Mouse (Mus musculus) lung, postnatal 0 days (tissue): ENCODE measurements around the gene Abhd17b.

ENCODE experiments used
- CTCF ChIP-seq: IDR thresholded peaks from 2 replicates; pipeline ENCODE4 v1.5.1; 2016; ENCODE audit warnings: antibody characterized with exemption, mild to moderate bottlenecking
- EP300 ChIP-seq: IDR thresholded peaks from 2 replicates; pipeline ENCODE4 v1.6.1; 2016; ENCODE audit warnings: antibody characterized with exemption, mild to moderate bottlenecking, control low read depth

DNA sequence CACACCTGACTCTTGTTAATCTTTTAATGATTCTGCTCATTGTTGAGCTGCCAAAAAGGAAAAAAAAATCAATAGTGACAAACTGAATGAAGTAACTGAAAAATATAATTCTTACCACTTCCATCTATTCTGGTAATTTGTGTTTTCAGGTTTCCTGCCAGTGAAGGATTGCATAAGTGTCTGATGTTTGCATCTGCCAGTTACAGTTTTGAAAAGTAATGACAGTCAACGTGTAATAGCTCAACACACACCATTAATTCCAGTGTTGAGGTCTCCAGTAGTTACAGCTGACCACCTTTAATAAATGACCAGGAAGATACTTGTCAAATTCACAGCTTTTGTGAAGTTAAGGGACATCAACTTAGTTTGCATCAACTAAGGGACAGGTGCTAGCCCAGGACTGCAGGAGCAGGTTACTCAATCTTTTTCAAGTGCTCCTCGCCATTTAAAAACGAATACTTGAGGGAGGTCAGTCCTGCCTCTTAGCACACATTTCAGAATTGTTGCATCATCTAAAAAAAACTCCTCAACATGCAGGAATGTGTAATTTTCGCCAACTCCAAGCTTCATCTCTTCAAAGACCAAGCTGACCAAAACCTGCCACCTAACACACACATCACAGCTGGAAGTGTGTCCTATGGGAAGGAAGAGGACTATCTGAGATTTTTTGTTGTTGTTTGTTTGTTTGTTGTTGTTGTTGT, 10.9 kb downstream of the Abhd17b start:
- no peak for TF ChIP-seq CTCF
- TF ChIP-seq EP300: peak; percentile 90
